Mouse (Mus musculus) spleen, postnatal 14 days (tissue): Measurements from ENCODE around the gene Mrpl57.
"Not testable (repeated sequence)": the region's sequence is repeated elsewhere in the genome, so short reads cannot be mapped to it uniquely, and the experiment has no call there.

Experiments used
- DNase-seq, 2 experiments: peaks; one replicate each; pipeline ENCODE4 v3.0.0; 2021 to 2022; ENCODE audit warnings: low spot score in 2 of 2

Mrpl57 gene

DNA sequence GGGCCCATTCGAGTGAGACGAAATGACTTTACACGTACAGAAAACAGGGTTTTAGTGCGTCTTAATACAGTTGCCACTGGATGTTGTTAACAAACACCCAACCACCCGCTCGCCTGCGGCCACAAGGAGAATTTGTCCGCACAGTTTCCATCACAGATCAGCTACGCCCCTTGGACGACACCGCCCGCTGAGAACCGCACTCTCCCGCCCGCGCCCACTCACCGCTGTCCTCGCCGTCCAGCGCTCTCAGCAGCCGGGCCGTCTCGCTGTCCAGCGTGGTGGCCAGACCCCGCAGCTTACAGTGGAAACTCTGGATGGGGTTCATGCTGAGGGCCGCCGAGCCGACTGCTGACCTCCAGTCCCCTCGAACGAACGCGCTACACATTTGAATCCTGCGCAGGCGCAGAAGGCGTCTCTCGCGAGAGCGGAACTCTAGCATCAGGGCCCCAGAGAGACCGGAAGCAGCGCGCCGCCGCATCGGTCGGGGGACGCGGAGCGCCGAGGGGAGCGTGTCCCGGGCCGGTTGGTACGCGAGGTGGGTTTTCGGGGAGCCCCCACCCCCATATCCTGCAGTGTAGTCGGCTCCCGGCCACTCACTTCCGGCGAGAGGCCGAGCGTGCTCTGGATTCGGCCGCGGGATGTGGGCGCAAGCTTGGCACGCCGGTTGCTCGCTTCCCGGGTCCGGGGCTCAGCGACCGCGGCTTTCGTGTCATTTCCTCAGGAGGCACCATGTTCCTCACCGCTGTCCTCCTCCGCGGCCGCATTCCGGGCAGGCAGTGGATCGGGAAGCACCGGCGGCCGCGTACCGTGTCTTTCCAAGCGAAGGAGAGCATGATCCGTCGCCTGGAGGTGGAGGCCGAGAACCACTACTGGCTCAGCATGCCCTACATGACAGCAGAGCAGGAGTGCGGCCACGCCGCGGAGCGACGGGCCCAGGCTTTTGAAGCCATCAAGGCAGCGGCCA is at the start of gene Mrpl57, which contains the start of gene Ska3:
Gene Mrpl57, plus strand, starts transcription at position 447 of the 964 bp plus-strand sequence.
Gene Ska3, minus strand, starts transcription at position 398 of the 964 bp plus-strand sequence.
- DNase-seq, result peak; percentile 87 to 90

- DNase-seq, result no peak
Observed at GRCm38 (mm10) chr14:57787406-57787805, 38.6 kb upstream of the Mrpl57 start.

DNA sequence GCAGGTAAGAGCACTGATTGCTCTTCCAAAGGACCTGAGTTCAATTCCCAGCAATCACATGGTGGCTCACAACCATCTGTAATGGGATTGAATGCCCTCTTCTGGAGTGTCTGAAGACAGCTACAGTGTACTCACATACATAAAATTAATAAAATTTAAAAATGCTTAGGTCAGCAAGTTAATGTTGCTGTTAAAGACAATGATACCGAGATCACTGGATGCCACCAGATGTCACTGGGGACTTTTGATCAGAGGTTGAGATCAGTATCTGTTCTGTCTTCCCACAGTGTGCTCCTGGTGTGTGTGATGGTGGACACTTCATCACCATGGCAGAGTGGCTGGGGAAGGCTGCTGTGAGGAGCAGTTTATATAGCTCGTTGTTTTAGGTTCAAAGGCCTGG is 36.7 kb upstream of the Mrpl57 start:
- no peak for DNase-seq

DNA sequence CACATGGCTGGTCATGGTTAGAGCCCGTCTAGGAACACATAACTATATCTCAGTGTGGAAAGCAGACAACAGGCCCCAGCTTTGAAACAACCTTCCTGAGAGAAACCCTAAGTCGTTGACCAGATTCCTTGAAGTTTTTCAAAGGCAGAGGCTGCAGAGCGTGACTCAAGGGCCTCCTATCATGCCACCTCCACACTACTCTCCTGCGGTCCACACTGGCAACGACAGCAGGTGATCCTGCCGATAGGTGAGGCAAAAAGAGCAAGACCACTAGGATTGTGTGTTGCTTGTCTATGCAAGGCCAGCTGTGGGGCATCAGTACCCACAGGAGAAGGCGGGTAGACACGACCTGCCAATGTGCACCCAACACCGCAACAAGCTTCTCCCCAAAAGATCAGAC is 36.3 kb upstream of the Mrpl57 start:
- DNase-seq, result no peak

DNA sequence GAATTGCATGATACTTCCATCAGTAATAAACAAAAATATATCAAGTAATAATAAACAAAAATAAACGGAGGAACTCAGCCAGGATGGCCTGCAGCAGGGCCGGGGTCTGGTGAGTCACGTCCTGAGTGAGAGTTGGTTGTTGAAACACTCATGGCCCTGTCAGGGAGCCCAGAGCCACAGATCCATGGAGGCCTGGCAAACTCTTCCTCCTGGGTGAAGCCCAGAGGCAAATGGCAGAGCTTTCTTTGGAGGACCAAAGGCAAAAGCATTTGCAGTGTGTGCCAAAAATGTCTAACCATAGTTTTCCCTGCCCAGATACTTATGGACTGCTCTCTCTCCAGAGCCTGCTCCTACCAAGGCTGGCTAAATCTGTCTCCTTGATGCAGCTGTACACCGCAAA is 34.9 kb upstream of the Mrpl57 start:
- DNase-seq, result no peak

DNA sequence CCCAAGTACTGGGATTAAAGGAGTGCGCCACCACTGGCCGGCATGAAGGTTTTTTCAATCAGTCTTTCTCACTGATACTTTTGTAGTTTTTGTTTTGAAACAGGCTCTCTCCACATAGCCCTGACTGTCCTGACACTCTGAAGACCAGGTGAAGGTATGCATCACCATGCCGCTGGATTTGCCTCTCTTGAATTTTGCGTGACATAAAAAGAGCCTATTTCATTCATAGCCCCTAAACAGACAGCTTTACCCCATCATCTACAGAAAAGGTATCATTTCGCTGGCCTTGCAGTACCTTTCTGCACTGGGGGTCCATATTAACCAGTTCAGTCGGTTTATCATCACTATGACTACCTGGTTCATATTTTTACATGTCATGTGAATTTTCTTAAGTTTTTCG is 28.5 kb upstream of the Mrpl57 start:
- DNase-seq, result peak in 1 of 2 experiments; percentile 4

GRCm38 (mm10) chr14:57797991-57798931 is 27.8 kb upstream of the Mrpl57 start, which contains the start of gene Sap18:
TSS of gene Sap18 (plus strand) at chr14:57798180.
- peak; percentile 92 to 95 for DNase-seq

- DNase-seq, result no peak
Observed at GRCm38 (mm10) chr14:57803731-57804130, 22.3 kb upstream of the Mrpl57 start.

GRCm38 (mm10) chr14:57808558-57808957 is 17.5 kb upstream of the Mrpl57 start:
- no peak for DNase-seq

DNA sequence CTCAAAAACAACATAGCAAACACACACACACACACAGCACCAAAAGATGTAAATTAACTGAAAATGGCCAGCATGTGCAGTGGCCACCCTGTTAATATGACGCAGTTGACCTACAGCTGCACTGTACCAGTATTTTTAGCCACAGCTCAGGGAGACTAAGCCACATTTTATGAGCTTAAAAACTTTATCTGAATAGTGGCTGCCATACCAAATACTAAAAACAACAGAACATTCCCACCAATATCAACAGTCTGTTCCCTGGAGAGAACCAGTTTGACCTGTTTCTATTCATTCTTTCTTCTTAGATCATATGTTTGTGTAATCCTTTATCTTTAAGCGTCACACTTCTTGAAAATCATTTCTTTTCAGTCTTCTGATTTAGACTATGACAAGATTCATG is 15.1 kb upstream of the Mrpl57 start:
- no peak for DNase-seq

DNA sequence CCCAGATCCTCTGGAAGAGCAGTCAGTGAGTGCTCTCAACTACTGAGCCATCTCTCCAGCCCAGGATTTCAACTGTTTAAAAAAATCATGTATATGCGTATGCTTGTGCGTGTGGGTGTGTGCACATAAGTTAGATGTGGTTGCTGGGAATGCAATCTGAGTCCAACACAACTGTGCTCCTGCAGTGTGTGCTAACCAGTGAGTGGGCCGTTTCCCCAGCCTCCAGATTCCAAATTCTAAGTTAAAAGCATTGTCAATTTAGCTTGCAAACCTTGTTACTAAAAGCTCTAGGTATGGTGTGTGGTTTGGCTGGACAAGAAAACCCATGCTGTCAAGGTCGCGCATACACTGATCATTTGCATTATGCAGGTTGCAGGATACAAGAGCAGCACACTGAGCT is 14.2 kb upstream of the Mrpl57 start:
- DNase-seq, result no peak

GRCm38 (mm10) chr14:57820839-57821238 is 5.2 kb upstream of the Mrpl57 start:
- DNase-seq, result no peak

- DNase-seq, result no peak
Observed at GRCm38 (mm10) chr14:57827284-57827683, 1.2 kb downstream of the Mrpl57 start.

- DNase-seq, result no peak
Observed at GRCm38 (mm10) chr14:57833526-57833925, 7.5 kb downstream of the Mrpl57 start.

DNA sequence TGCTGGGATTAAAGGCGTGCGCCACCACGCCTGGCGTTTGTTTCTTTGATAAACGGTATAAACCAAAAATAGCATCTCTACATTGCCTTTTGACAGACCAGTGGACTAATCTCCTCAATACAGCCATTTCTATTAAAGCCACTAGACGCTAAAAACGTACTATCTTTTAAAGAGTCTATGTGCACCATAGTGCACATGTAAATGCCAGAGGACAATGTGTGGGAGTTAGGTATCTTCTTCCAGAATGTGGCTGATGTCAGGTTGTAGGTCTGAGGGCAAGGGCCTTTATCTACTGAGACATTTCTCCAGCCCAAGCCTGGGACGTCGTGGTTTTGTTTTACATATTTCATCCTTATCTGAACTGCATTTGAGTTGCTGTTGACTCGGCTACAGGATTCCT is 9.1 kb downstream of the Mrpl57 start:
- no peak for DNase-seq

- no peak for DNase-seq
Observed at GRCm38 (mm10) chr14:57844535-57844934, 18.5 kb downstream of the Mrpl57 start.

DNA sequence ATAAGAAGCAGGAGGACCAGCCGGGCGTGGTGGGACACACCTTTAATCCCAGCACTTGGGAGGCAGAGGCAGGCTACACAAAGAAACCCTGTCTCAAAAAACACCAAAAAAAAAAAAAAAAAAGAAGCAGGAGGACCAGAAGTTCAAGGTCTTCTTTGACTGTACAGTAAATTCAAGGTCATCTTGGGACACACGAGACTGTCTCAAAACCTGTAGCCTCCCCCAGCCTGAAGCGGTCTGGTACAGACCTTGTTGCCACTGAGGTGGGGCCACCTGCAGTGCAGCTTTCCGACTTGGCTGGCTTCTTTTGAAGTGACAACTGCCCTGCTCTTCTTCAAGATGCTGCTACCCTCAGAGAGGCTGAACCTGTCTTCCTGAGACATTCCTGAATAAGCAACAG is 22.0 kb downstream of the Mrpl57 start:
- DNase-seq, result not testable (repeated sequence)

DNA sequence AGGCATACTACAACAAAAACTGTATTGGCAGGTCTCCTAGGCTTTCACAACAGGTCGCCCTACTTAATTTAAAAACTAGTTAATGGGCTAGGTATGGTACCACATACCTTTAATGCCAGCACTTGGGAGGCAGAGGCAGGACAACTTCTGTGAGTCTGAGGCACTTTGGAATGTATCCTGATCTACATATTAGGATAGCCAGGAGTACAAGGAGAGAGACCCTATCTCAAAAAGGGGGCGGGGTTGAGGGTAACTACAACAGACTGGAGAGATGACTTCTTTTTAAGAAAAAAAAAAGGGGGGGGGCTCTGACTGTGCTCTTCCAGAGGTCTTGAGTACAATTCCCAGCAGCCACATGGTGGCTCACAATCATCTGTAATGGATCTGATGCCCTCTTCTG is 22.6 kb downstream of the Mrpl57 start:
- no peak for DNase-seq

DNA sequence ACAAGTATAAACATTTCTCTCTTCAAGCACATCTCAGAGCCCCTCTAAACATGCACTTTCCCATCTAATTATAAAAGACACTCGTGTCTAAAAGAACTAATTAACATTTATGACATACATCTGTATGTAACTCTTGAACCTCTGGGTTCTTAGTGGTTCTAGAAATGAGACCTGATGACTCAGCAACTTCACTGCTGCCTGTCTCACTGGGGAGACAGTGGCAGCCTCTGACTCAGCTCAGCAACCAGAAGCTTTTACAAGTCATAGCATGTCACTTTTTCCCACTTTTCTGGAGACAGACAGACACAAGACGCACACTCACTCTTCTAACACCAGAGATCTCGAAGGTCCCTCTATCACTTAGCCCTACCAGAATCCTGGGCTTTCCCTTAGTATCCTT is 24.3 kb downstream of the Mrpl57 start:
- DNase-seq, result no peak

DNA sequence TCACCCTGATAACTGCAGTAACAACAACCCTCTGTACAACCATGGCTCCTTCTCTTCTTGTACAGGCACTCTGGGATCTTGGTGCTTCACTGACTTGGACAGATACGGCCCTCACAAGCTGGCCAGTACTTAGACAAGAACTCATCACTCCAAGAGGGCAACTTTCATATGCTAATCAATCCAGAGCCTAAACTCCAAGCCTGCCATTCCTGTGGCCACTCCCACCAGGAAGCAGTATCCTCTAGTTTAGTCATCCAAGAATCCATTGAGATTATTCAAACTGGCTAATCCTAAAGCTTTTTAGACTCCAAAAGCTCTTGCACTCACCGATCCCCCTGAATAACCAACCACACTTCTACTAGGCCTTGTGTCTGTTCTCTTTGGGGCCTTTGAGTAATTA is 26.9 kb downstream of the Mrpl57 start:
- DNase-seq, result no peak

DNA sequence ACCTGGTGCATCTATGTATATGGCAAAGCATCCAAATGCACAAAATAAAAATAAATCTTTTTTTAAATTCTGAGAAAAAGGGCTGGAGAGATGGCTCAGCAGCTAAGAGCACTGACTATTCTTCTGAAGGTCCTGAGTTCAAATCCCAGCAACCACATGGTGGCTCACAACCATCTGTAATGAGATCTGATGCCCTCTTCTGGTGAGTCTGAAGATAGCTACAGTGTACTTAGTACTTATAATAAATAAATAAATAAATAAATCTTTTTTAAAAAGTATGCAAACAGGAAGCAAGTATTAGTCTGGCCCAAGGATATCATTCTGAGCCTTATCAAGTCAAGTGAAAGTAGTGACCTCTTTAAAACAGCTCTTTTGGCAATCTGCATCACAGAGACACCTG is 30.0 kb downstream of the Mrpl57 start:
- not testable (repeated sequence) for DNase-seq

DNA sequence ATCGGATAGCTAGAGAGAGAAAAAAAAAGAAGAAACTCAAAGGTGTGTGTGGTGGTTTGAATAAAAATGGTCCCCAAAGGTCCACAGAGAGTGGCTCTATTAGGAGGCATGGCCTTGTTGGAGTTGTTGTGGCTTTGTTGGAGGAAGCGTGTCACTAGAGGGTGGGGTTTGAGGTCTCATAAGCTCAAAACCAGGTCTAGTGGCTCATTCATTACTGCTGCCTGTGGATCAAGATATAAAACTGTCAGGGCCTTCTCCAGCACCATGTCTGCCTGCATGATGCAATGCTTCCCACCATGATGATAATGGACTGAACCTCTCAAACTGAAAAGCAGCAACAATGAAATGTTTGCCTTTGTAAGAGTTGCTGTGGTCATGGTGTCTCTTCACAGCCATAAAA is 32.6 kb downstream of the Mrpl57 start:
- DNase-seq, result no peak
